Mouse (Mus musculus): Measurements from ENCODE around the gene Ctr9. TPM values are rescaled to one million over a fixed set of nuclear protein-coding genes. Genes with fewer than 3 reads are reported as not detected.
A peak's percentile ranks its signal among the peaks of the same experiment; 100 is the strongest.

Ctr9 gene
- polyA plus RNA-seq, 1 experiment from 2014 or later, result 88.1 TPM

DNA sequence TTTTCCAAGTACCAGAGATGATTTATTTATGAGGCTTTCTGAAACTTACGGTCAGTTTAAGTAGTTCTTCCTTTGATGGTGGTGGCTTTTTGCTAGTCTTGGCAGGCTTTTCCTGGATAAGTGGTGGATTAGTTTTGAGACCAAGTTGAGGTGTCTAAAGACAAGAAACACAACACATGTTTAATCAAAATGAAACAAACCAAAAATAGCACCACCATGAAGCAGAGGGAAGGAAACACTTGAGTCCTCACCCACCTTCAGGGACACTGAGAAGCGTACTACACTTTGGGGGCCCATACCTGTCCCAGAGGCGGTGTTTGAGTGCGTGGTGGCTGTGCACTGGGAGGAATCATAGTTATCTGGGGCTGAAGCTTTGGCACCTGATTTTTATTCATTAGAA, 46.5 kb downstream of the Ctr9 start:
- Histone ChIP-seq H3K36me3 (replicated peaks; ENCODE audit: control insufficient read depth, insufficient read depth, low read depth, low read length) (peaks cover 63% of the 10 kb centered on the region), H3K4me1 (ENCODE audit: control insufficient read depth, insufficient read depth, low read length) (no peaks in the 10 kb centered on the region), H3K4me2 (ENCODE audit: low read depth, low read length) (no peak overlapping the region), H3K9me3 (replicated peaks; ENCODE audit: control insufficient read depth, low read length) (no peaks in the 10 kb centered on the region), H3K4me3 (ENCODE audit: low read depth, low read length) (no peak overlapping the region), H3K9ac (replicated peaks; ENCODE audit: low read length) (no peak overlapping the region), H3K27ac (replicated peaks; ENCODE audit: low read depth, low read length) (no peak overlapping the region), H3K27me3 (ENCODE audit: control insufficient read depth, insufficient read depth, low read length) (no peaks in the 10 kb centered on the region)
- DNase-seq (ENCODE audit: low spot score), result no peak
- WGBS, result 97% methylated on average over 4 of the region's 4 CpGs
- ATAC-seq (replicated peaks; ENCODE audit: insufficient number of reproducible peaks, low FRiP score, low TSS enrichment, low read depth), result no peak

DNA sequence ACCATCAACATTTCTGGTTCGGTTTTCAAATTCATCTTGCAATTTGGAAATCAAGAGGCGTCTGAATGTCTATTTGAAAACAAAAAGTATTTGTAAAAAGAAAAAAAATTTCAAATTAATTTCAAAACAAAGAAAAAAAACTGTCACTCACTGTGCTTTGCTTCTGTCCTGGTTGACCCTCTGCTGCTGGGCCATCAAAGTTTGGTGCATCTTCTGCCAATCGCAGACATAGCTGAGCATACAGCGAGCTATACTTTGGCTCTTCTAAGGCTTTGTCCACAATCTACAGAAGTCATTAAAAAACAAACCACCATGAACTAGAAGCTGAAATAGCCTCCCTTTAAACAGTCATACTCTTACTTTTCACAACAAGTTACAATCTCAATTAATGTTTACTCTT, 49.5 kb downstream of the Ctr9 start:
- H3K4me3 ChIP-seq (ENCODE audit: low read depth, low read length), result no peak overlapping the region
- no peak for ATAC-seq (replicated peaks; ENCODE audit: insufficient number of reproducible peaks, low FRiP score, low TSS enrichment, low read depth)
- H3K27me3 ChIP-seq (ENCODE audit: control insufficient read depth, insufficient read depth, low read length), result no peaks in the 10 kb centered on the region
- peaks cover 46% of the 10 kb centered on the region for H3K36me3 ChIP-seq (replicated peaks; ENCODE audit: control insufficient read depth, insufficient read depth, low read depth, low read length)
- no peak overlapping the region for H3K4me2 ChIP-seq (ENCODE audit: low read depth, low read length)
- no peaks in the 10 kb centered on the region for H3K4me1 ChIP-seq (ENCODE audit: control insufficient read depth, insufficient read depth, low read length)
- H3K9me3 ChIP-seq (replicated peaks; ENCODE audit: control insufficient read depth, low read length), result no peaks in the 10 kb centered on the region
- no peak overlapping the region for H3K9ac ChIP-seq (replicated peaks; ENCODE audit: low read length)
- H3K27ac ChIP-seq (replicated peaks; ENCODE audit: low read depth, low read length), result no peak overlapping the region
- WGBS, result 97% methylated on average over 4 of the region's 4 CpGs
- DNase-seq (ENCODE audit: low spot score), result no peak

DNA sequence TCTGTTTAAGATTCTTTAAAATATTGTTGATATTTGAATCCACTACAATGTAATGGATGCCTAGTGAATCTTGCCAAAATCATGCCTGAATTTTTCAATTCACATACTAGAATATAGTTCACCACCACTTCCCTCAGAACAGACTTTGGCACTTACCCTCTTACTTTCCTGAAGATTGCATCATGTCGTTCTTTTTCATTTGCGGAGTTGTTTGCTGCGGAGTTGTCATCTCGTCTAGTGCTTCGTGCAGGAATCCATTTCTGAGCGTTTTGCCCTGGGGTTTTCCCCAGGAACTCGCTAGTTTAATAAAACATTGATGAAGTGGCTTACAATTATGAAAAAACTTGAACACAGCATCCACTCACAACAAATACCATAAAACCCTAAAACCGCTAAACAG, 51.3 kb downstream of the Ctr9 start:
- no peaks in the 10 kb centered on the region for H3K9me3 ChIP-seq (replicated peaks; ENCODE audit: control insufficient read depth, low read length)
- no peak overlapping the region for H3K9ac ChIP-seq (replicated peaks; ENCODE audit: low read length)
- H3K4me3 ChIP-seq (ENCODE audit: low read depth, low read length), result no peak overlapping the region
- H3K4me1 ChIP-seq (ENCODE audit: control insufficient read depth, insufficient read depth, low read length), result no peaks in the 10 kb centered on the region
- DNase-seq (ENCODE audit: low spot score) (no peak), ATAC-seq (replicated peaks; ENCODE audit: insufficient number of reproducible peaks, low FRiP score, low TSS enrichment, low read depth) (no peak)
- 90% methylated on average over 8 of the region's 8 CpGs for WGBS
- H3K27me3 ChIP-seq (ENCODE audit: control insufficient read depth, insufficient read depth, low read length), result no peaks in the 10 kb centered on the region
- H3K27ac ChIP-seq (replicated peaks; ENCODE audit: low read depth, low read length), result no peak overlapping the region
- H3K36me3 ChIP-seq (replicated peaks; ENCODE audit: control insufficient read depth, insufficient read depth, low read depth, low read length), result peaks cover 34% of the 10 kb centered on the region
- no peak overlapping the region for H3K4me2 ChIP-seq (ENCODE audit: low read depth, low read length)

DNA sequence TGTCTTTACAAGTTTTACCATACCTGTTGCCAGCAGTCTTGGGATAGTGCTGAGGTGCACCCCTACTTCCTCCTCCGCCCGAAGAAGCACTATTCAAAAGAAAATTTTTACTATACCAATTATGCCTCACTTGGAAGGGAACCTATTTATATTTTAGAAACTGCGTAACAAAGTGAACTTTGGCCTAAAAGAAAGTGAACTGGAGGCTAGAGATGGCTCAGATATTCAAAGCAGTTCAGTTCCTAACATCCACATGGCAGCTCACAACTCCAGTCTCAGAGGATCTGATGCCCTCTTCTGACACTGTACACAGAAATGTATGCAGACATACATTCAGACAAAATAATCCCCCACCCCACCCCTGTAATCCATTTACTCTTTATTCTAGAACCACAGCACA, 52.1 kb downstream of the Ctr9 start:
- Histone ChIP-seq H3K9ac (replicated peaks; ENCODE audit: low read length) (peak overlapping the region; percentile 100; the same call in 1 of the 2 replicates), H3K27ac (replicated peaks; ENCODE audit: low read depth, low read length) (no peak overlapping the region), H3K36me3 (replicated peaks; ENCODE audit: control insufficient read depth, insufficient read depth, low read depth, low read length) (peaks cover 28% of the 10 kb centered on the region), H3K9me3 (replicated peaks; ENCODE audit: control insufficient read depth, low read length) (no peaks in the 10 kb centered on the region), H3K4me3 (ENCODE audit: low read depth, low read length) (peak overlapping the region; percentile 100), H3K27me3 (ENCODE audit: control insufficient read depth, insufficient read depth, low read length) (no peaks in the 10 kb centered on the region), H3K4me2 (ENCODE audit: low read depth, low read length) (peak overlapping the region; percentile 49), H3K4me1 (ENCODE audit: control insufficient read depth, insufficient read depth, low read length) (no peaks in the 10 kb centered on the region)
- ATAC-seq (replicated peaks; ENCODE audit: insufficient number of reproducible peaks, low FRiP score, low TSS enrichment, low read depth) (no peak), DNase-seq (ENCODE audit: low spot score) (no peak)
- 92% methylated on average over 3 of the region's 3 CpGs for WGBS

DNA sequence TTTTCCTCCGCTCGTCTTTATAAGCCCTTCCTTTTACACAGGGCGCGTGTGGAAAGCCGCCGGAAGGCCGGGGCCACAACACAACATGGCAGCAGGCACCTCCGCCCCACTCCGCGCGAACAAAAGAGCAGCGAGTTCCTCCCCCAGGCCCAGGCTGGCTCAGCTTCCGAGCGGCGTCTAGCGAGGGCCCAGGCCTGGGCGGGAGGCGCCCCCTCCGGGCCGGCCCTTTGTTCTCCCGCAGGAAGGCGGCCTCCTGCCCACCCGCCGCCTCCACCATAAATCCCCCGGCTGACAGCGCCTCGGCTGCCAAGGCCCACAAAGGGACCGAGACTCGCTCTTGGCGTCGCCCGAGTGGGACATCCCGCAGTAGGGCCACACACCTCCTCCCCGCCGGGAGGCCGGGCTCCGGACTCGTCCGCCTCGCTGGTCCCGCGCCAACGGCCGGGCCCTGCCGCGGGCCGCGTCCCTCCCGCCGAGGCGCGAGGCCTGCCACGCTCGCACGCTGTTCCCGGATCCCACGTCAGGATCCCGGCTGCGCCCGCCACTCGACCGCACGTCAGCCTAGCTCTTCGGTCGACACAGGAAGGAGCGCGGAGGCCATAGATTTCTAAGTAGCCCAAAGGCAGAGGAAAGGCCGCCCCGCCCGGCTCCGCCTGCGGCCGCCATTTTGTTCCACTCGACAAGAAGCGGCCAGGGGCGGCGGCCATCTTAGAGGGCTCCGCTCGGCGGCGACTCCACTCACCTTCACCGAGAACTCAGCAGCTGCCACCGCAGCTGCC, 53.5 kb downstream of the Ctr9 start:
- Histone ChIP-seq H3K9me3 (replicated peaks; ENCODE audit: control insufficient read depth, low read length) (no peaks in the 10 kb centered on the region), H3K27ac (replicated peaks; ENCODE audit: low read depth, low read length) (peak overlapping the region; percentile 99), H3K4me1 (ENCODE audit: control insufficient read depth, insufficient read depth, low read length) (no peaks in the 10 kb centered on the region), H3K4me3 (ENCODE audit: low read depth, low read length) (peak overlapping the region; percentile 100), H3K9ac (replicated peaks; ENCODE audit: low read length) (peak overlapping the region; percentile 100), H3K4me2 (ENCODE audit: low read depth, low read length) (peak overlapping the region; percentile 24), H3K27me3 (ENCODE audit: control insufficient read depth, insufficient read depth, low read length) (no peaks in the 10 kb centered on the region), H3K36me3 (replicated peaks; ENCODE audit: control insufficient read depth, insufficient read depth, low read depth, low read length) (peaks cover 18% of the 10 kb centered on the region)
- ATAC-seq (replicated peaks; ENCODE audit: insufficient number of reproducible peaks, low FRiP score, low TSS enrichment, low read depth) (peak; percentile 61), DNase-seq (ENCODE audit: low spot score) (peak; percentile 91)
- under 1% methylated on average over 81 of the region's 83 CpGs for WGBS

DNA sequence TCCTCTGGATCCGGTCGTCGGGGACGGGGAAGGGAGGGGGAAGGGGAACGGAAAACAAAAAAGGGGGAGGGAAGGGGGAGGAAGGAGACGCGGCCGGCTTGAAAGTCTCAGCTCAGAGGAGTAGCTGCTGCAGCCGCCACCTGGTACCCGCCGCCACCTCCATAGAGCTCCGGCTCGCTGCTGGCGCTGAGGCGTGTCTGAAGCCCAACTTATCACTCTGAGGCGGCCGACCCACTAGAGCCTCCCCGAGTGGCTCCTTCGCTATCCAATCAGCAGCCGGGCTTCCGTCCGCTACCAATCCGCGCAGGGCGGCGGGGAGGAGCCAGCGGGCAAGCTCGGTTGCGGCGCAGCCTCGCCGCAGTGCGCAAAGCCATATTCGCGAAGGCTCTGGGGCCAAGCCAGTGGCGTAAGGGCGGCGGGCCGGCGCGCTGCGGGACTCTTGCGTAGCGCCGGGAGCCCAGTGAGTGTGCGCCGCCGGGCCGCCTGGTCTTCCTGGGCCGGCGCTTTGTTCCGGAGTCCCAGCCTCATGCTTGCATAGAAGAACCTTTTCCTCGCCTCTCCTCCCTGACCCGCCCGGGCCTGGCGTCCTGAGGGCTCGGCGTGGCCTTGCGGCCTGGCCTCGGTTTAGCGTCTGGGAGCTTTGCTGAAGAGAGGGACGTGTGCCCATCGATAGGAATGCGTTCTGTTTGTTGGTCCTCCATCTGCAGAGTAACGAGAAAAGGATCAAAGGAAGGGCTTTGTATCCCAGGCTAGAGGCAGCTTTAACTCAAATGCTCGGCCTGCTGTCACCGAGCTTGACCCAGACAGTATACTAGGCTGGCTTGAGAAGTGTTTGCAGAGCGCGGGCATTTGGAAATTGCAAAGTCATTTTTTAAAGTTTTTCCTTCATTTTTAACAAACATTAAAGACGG, 54.3 kb downstream of the Ctr9 start, which contains the start of gene Eif4g2:
Gene Eif4g2, minus strand, starts transcription at position 209 of the 911 bp plus-strand sequence.
- H3K9ac ChIP-seq (replicated peaks; ENCODE audit: low read length), result peak within 1 kb of the TSS; percentile 100
- WGBS, result under 1% methylated on average over 67 of the region's 70 CpGs
- peak within 1 kb of the TSS; percentile 43 for H3K4me2 ChIP-seq (ENCODE audit: low read depth, low read length)
- peak within 1 kb of the TSS; percentile 99 for H3K27ac ChIP-seq (replicated peaks; ENCODE audit: low read depth, low read length)
- H3K9me3 ChIP-seq (replicated peaks; ENCODE audit: control insufficient read depth, low read length), result no peaks in the 10 kb centered on the region
- peaks cover 10% of the 10 kb centered on the region for H3K36me3 ChIP-seq (replicated peaks; ENCODE audit: control insufficient read depth, insufficient read depth, low read depth, low read length)
- no peaks in the 10 kb centered on the region for H3K27me3 ChIP-seq (ENCODE audit: control insufficient read depth, insufficient read depth, low read length)
- ATAC-seq (replicated peaks; ENCODE audit: insufficient number of reproducible peaks, low FRiP score, low TSS enrichment, low read depth), result peak; percentile 99
- peak within 1 kb of the TSS; percentile 100 for H3K4me3 ChIP-seq (ENCODE audit: low read depth, low read length)
- peak; percentile 98 for DNase-seq (ENCODE audit: low spot score)
- H3K4me1 ChIP-seq (ENCODE audit: control insufficient read depth, insufficient read depth, low read length), result no peaks in the 10 kb centered on the region

DNA sequence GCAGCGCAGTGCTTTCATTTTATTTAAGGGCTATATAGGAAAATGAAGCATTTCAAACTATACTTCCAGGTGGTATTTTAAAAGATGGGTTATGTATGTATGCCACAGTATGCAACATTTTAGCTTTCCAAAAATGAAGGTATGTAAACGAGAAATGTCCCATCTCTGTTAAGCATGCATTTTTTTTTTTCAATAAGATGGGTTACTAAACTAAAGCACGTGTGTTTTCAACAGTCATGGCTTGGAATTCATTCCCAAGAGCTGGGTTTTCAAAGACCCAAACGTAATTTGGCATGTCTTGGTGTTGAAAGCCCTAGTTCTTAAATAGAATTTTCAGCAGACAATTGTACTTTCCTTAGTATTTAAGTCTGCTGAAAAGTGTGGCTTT, 55.0 kb downstream of the Ctr9 start:
- DNase-seq (ENCODE audit: low spot score) (peak; percentile 55), ATAC-seq (replicated peaks; ENCODE audit: insufficient number of reproducible peaks, low FRiP score, low TSS enrichment, low read depth) (no peak)
- peak overlapping the region; percentile 99 for H3K27ac ChIP-seq (replicated peaks; ENCODE audit: low read depth, low read length)
- H3K4me3 ChIP-seq (ENCODE audit: low read depth, low read length), result peak overlapping the region; percentile 100
- no peaks in the 10 kb centered on the region for H3K9me3 ChIP-seq (replicated peaks; ENCODE audit: control insufficient read depth, low read length)
- H3K27me3 ChIP-seq (ENCODE audit: control insufficient read depth, insufficient read depth, low read length), result no peaks in the 10 kb centered on the region
- peak overlapping the region; percentile 43 for H3K4me2 ChIP-seq (ENCODE audit: low read depth, low read length)
- H3K4me1 ChIP-seq (ENCODE audit: control insufficient read depth, insufficient read depth, low read length), result no peaks in the 10 kb centered on the region
- 17% methylated on average over 4 of the region's 4 CpGs for WGBS
- peaks cover 10% of the 10 kb centered on the region for H3K36me3 ChIP-seq (replicated peaks; ENCODE audit: control insufficient read depth, insufficient read depth, low read depth, low read length)
- H3K9ac ChIP-seq (replicated peaks; ENCODE audit: low read length), result peak overlapping the region; percentile 100

DNA sequence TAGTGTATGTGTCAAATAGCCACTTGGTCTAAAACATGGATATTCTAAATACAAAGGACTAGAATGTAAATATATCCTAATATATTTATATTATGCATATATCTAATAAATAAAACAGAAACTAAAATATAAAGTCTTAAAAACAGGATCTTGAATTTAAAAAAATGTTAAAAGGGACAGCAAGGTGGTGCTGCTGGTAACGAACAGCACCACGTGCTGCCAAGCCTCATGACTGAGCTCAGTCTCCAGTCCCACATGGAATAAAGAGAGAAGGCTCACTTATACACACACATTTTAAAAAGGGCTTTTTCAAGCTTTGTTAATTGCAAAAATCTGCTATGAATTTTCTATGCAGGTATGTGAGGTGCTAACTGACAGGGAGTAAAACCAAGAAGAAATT, 55.7 kb downstream of the Ctr9 start:
- Histone ChIP-seq H3K27me3 (ENCODE audit: control insufficient read depth, insufficient read depth, low read length) (no peaks in the 10 kb centered on the region), H3K27ac (replicated peaks; ENCODE audit: low read depth, low read length) (no peak overlapping the region), H3K4me3 (ENCODE audit: low read depth, low read length) (no peak overlapping the region), H3K9ac (replicated peaks; ENCODE audit: low read length) (no peak overlapping the region), H3K4me2 (ENCODE audit: low read depth, low read length) (no peak overlapping the region), H3K36me3 (replicated peaks; ENCODE audit: control insufficient read depth, insufficient read depth, low read depth, low read length) (peaks cover 10% of the 10 kb centered on the region), H3K4me1 (ENCODE audit: control insufficient read depth, insufficient read depth, low read length) (no peaks in the 10 kb centered on the region), H3K9me3 (replicated peaks; ENCODE audit: control insufficient read depth, low read length) (no peaks in the 10 kb centered on the region)
- ATAC-seq (replicated peaks; ENCODE audit: insufficient number of reproducible peaks, low FRiP score, low TSS enrichment, low read depth), result no peak
- WGBS, result 94% methylated on average over 2 of the region's 2 CpGs
- no peak for DNase-seq (ENCODE audit: low spot score)
